Mouse (Mus musculus) layer of hippocampus, postnatal 10 days (tissue): ENCODE results near the gene Foxp1. TPM values are rescaled to one million over a fixed set of nuclear protein-coding genes. Genes with fewer than 3 reads are reported as not detected.

ENCODE experiments used
- DNase-seq, 2 experiments: peaks; one replicate each; pipeline ENCODE4 v3.0.0; 2021; ENCODE audit warnings: low spot score in 2 of 2
- total RNA-seq, 2 experiments: library from RNA; stranded (reverse); gene quantifications; 2 replicates each; pipeline ENCODE4 v1.2.3; 2021

Foxp1 gene
- total RNA-seq, 2 experiments from 2014 or later = 139 to 149 TPM

DNA sequence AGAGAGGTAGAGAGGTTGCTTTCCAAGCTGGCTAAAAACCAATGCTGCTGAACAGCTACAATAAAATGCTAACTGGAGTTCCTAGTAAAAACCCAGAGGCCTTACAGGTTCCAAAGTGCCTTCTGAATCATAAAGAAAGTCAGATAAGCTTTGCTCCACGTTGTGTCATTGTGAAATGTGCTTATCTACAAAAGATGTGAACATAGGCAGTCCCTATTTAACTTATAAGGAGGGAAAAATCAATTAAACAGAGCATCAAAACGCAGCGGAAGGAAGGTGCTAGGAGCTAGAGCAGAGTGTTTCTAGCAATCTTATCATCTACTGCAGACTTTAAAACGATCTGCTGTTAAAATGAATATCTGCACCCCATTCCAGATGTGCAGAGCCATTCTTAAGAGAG lies 416.5 kb downstream of the Foxp1 start:
- DNase-seq = no peak

DNA sequence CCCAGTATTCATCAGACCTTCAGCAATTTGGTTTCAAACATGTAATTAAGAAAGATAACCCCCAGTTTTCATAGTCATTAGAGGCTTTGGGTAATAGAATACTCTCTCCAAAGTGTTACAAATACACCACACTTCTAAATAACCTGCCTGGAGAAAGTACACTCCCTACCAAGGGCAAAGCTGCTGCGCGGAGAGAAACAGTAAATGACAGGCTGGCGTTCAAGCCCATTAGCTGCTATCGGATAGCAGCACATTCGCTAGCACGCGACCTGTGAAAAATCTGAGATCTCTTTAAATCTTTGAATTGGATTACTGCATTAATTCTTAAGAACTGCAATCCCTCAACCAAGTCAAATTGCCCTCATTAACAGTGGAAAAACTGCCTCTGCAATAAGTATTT lies 418.1 kb downstream of the Foxp1 start:
- DNase-seq = no peak

DNA sequence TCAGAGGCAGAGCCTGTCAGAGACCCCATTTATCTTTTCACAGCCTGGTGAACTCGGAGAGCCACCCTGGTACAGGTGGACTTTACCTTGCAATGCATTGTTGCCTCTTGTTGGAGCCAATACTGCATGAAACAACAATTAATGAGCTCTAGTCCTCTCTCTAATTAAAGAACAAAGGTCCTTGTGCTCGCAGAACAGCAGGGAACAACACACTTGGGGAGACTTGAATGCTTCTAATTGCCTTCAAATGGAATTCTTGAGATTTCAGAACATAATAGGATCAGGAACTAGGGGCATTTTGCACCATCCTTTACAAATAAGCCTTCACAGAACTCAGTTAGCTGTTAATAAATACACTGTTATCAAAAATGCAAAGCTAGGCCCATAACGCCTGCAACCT lies 418.6 kb downstream of the Foxp1 start:
- no peak for DNase-seq

DNA sequence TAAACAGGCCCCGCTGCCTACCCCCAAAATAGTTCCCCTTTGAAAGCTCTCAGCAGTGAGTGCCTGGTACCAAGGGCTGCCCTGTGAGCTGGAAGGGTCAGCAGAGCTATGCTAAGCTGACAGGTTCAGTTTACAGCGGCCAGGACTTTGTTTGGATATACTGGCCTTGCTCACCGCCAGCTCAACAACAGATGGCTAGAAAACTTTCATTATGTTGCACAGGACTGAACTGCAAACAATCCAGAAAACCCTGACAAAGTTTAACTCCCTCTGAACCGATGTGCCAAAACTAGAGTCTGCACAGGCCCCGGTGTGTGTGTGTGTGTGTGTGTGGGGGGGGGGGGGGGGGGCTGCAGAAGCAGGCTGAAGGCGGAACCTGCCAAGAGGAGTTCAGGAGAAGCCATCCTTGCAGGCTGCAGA lies 421.0 kb downstream of the Foxp1 start:
- DNase-seq = no peak

GRCm38 (mm10) chr6:99100331-99100730 lies 422.2 kb downstream of the Foxp1 start:
- DNase-seq = no peak

- no peak for DNase-seq
These were observed 422.7 kb downstream of the Foxp1 start for GRCm38 (mm10) chr6:99099781-99100180.

- no peak for DNase-seq
These were observed 425.3 kb downstream of the Foxp1 start for GRCm38 (mm10) chr6:99097191-99097590.

DNA sequence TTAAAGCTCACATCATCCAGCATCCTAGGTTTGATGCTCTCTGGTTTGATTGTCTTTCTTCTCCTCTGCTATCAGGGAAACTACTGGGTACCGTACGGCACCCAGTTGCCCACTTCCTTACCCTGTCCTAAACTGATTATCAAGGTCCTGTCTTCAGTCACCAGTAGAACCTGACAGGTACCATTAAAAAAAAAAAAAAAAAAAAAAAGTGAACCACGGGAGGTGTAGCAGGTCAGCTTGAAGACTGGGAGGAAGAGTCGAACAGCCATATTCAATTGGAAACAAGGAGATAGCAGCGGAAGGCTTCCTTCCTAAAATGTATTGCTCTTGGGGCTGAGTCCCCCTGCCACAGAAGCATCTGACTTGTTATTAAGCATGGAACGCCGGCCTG lies 425.8 kb downstream of the Foxp1 start:
- DNase-seq = no peak

DNA sequence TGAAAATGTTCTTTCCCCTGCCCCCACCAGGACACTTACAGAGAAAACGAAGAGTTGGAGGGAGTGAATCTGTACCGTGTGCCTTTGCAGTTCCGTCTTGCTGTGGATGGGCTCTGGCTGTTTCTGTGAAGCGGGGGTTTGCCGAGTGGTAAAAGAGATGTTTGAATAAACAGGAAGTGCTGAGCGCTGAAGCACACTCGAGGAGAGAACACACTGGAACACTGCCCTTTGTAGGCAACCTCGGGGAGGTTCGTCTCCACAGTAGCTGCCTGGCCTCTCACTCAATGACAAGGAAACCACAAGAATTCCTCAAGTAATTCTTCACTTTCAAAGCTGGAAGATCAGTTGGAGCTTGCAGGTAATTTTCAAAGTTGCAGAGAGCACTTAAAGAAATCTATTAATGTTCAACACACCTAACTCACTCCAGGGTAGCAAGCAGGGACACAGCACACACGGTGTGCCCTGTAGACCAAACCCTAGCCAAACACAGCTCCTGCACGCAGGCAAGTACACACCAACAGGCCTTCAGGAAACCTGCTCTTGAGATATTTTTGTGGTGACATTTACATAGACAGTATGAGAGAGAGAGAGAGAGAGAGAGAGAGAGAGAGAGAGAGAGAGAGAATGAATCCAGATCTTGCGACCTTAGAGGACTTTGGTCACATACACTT lies 426.3 kb downstream of the Foxp1 start:
- peak; percentile 24 to 25 for DNase-seq

DNA sequence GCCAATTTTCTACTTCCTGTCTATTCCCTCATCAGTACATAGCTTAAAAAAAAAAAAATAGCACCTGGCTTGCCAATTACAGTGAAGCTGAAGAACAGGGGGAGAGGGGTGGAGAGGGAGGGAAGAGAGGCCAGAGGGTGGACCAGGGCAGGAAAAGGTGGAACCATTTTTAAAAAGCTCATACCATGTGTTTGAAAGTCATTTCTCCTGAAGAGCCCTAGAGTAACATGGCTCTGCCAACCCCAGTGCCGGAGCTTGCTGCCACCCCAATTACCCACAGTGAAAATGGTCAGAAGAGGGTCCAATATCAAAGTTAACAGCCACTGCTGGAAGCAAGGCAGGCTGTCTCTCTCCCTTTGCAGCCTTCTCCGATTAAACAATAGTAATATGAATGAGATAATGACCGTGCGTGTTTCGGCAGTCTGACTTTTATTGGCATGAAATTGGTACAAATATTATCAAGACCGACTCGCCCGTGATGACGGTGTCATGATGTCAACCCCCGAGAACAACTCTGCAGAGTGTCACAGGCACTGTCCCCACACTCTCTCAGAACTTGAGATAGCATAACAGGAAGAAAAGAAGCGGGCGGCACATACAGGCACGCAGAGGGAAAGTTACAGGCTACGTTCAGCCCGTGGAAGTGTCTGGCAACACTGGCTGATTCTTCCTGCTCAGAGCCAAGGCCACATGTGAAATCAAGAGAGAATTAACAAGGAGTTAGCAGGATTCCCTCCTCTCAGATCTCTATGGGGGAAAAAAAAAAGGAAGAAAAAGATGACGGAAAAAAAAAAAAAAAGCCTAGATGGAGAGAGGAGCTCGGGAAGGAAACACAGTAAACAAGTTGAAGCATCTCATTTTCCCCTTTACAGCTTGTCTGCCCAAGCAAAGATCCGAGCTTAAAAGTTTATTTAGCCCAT lies 427.1 kb downstream of the Foxp1 start:
- no peak for DNase-seq

GRCm38 (mm10) chr6:99094339-99094989 lies 428.1 kb downstream of the Foxp1 start:
- DNase-seq = peak in 1 of 2 experiments; percentile 18

DNA sequence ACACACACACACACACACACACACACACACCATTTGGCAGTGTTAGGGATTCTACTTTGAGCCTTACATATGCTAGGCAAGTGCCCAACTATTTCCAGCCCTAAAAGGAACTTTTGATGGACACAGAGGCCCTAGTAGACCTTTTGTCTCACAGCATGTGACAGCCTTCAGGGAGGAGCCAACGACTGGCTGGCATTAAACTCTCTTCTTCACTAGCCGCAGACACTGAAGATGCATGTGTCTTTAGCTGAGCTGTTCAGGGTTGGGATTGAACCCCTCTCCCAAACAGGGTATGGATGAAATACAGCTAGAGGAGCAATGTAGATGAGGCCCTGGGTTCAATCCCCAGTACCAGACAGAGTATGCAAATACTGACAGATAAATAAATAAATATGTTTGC lies 428.7 kb downstream of the Foxp1 start:
- no peak for DNase-seq

GRCm38 (mm10) chr6:99093208-99093607 lies 429.3 kb downstream of the Foxp1 start:
- no peak for DNase-seq

- no peak for DNase-seq
These were observed 430.7 kb downstream of the Foxp1 start for GRCm38 (mm10) chr6:99091799-99092198.

GRCm38 (mm10) chr6:99087598-99087997 lies 434.9 kb downstream of the Foxp1 start:
- DNase-seq = no peak

GRCm38 (mm10) chr6:99084956-99085355 lies 437.6 kb downstream of the Foxp1 start:
- no peak for DNase-seq

GRCm38 (mm10) chr6:99081259-99081658 lies 441.3 kb downstream of the Foxp1 start:
- DNase-seq = no peak

- DNase-seq = peak in 1 of 2 experiments; percentile 23
These were observed 443.3 kb downstream of the Foxp1 start for GRCm38 (mm10) chr6:99079041-99079835.

GRCm38 (mm10) chr6:99078089-99078488 lies 444.4 kb downstream of the Foxp1 start:
- DNase-seq = no peak

DNA sequence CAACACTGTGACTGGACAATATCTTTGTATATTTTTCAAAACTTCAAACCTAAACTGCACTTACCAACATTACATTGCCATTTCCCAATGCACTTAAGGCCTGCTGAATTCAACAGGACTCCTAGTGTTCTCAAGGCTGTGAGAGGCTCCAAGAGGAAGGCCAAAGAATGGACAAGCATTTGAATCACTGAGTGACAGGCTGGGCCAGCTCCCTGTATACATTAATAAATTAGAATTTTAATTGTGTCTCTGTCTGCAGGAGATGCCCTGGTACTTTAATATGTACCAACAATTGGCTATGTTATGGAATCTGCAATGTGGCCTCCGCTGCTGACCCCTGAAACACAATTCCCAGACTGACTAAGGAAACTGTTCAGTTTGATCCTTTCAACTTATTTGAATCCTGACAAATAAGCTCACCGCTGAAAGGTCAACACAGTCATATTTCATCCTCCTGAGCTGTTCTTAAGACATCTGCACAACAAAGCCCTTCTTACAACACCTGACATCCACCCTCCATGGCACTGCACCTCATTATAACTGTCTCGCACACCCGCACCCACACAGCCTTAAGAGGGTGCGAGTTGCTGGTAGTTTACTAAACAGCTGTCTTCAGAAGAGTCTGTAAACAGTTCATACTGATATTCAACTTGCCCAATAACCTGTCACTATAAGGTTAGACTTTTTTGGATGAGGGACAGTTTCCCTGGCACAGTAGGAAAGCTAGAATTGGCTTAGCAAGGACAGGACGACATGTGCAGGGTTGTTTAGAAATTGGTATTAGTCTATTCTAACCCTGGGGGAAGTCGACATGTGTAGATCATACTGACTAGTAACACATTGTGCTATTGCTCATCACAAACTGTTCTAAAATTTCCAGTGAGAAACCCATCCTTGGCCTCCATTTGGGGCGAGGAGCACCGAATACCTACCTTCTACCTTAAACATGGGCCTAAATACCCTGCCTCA lies 448.9 kb downstream of the Foxp1 start:
- DNase-seq = no peak
